8 mouse cellular contexts compared by ENCODE assay signal in the genomic region with DNA sequence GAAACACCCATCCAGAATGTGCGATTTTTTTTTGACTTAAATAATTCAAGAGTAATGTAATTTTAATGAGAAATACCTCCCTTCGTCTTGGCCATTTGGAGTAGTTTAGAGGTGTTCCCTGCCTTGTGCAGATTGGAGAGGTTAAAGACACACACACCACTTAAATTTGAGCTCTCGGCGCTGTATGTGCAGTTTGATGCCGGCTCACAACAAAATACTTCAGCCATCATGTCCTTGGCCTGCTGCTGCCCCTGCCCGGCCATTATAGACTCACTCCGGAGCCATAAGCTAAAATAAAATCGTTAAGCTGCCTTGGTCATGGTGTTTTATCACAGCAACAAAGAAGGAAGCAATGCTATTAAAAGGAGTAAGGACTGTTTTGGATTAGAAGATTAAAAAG. TPM values are rescaled to one million over a fixed set of nuclear protein-coding genes. Genes with fewer than 3 reads are reported as not detected.
DNase-seq lines count a peak whose midpoint lies in the region; ATAC-seq and TF ChIP-seq lines count a peak whose summit lies in the region.

No protein-coding gene starts in this region.

- no peaks in the 10 kb centered on the region for H3K9me3 ChIP-seq in forebrain, embryonic 13.5 days (replicated peaks)
- H3K9me3 ChIP-seq in liver, embryonic 14.5 days (ENCODE audit: control insufficient read depth, low read length), result no peaks in the 10 kb centered on the region

- H3K79me2 ChIP-seq in heart, adult 2 months (replicated peaks; ENCODE audit: control insufficient read depth, insufficient read depth, low read length), result peaks cover 5% of the 10 kb centered on the region

- TF ChIP-seq POLR2A in heart, adult 2 months (IDR thresholded peaks at IDR 0.05; ENCODE audit: insufficient read depth, low read depth, low read length), result no peak

- no peaks in the 10 kb centered on the region for H3K27me3 ChIP-seq in heart, adult 2 months (ENCODE audit: control insufficient read depth, insufficient read depth, low read length)
- H3K27me3 ChIP-seq in forebrain, embryonic 13.5 days, result no peaks in the 10 kb centered on the region
- H3K27me3 ChIP-seq in liver, embryonic 14.5 days (ENCODE audit: control insufficient read depth, insufficient read depth, low read length), result no peaks in the 10 kb centered on the region

- peak overlapping the region; percentile 93; the same call in 1 of the 2 replicates for H3K27ac ChIP-seq in heart, adult 2 months
- H3K27ac ChIP-seq in forebrain, embryonic 13.5 days, result no peak overlapping the region
- peak overlapping the region; percentile 90 for H3K27ac ChIP-seq in liver, embryonic 14.5 days

- TF ChIP-seq CTCF in heart, adult 2 months (IDR thresholded peaks at IDR 0.05), result no peak
- TF ChIP-seq CTCF in liver, embryonic 14.5 days (IDR thresholded peaks at IDR 0.05; ENCODE audit: low read depth), result no peak

- peaks cover 24% of the 10 kb centered on the region for H3K36me3 ChIP-seq in heart, adult 2 months (ENCODE audit: control insufficient read depth, insufficient read depth, low read length)
- peaks cover 24% of the 10 kb centered on the region for H3K36me3 ChIP-seq in forebrain, embryonic 13.5 days (ENCODE audit: poor library complexity, severe bottlenecking)
- peaks cover 24% of the 10 kb centered on the region for H3K36me3 ChIP-seq in liver, embryonic 14.5 days (replicated peaks; ENCODE audit: control insufficient read depth, insufficient read depth, low read depth)

- no peak for DNase-seq in heart, adult 2 months
- DNase-seq in heart, postnatal 14 days, result no peak
- peak; percentile 11 for DNase-seq in CD4-positive helper T cell, adult 2 months (ENCODE audit: low read depth, low spot score)
- DNase-seq in liver, embryonic 14.5 days (ENCODE audit: low read depth in 3 of 3, low spot score in 3 of 3), result no peak
- DNase-seq in thymus, postnatal 4 days, result no peak
- no peak for DNase-seq in right cerebral cortex, postnatal 10 days (ENCODE audit: low spot score in 2 of 2)
- DNase-seq in kidney, postnatal 25 days, result no peak

- peaks cover 2% of the 10 kb centered on the region for H3K4me1 ChIP-seq in heart, adult 2 months (ENCODE audit: control insufficient read depth, insufficient read depth, low read length)
- H3K4me1 ChIP-seq in forebrain, embryonic 13.5 days, result peaks cover 35% of the 10 kb centered on the region
- peaks cover 9 to 18% of the 10 kb centered on the region in 2 experiments for H3K4me1 ChIP-seq in liver, embryonic 14.5 days (replicated peaks; ENCODE audit: control insufficient read depth in 2 of 2, insufficient read depth in 2 of 2, low read length in 1 of 2)

- H3K9ac ChIP-seq in heart, adult 2 months (ENCODE audit: low read depth, low read length), result no peak overlapping the region
- H3K9ac ChIP-seq in forebrain, embryonic 13.5 days, result peak overlapping the region; percentile 82
- peak overlapping the region; percentile 76 for H3K9ac ChIP-seq in liver, embryonic 14.5 days (replicated peaks)

- H3K4me3 ChIP-seq in heart, adult 2 months, result peak overlapping the region; percentile 96
- H3K4me3 ChIP-seq in forebrain, embryonic 13.5 days, result peak overlapping the region; percentile 99
- H3K4me3 ChIP-seq in liver, embryonic 14.5 days (ENCODE audit: insufficient read depth in 1 of 2, low read depth in 2 of 2, low read length in 2 of 2), result peak overlapping the region; percentile 75 to 96

- WGBS in heart, adult 2 months, result 41% methylated on average over 8 of the region's 8 CpGs
- WGBS in forebrain, embryonic 13.5 days, result 46% methylated on average over 8 of the region's 8 CpGs
- 39% methylated on average over 8 of the region's 8 CpGs for WGBS in liver, embryonic 14.5 days (ENCODE audit: insufficient replicate concordance)

- no peak for ATAC-seq in forebrain, embryonic 13.5 days
- no peak for ATAC-seq in liver, embryonic 14.5 days (ENCODE audit: insufficient read depth)

- TF ChIP-seq EP300 in heart, adult 2 months (IDR thresholded peaks at IDR 0.05; ENCODE audit: insufficient read depth, low read depth, low read length), result no peak
- no peak for TF ChIP-seq EP300 in liver, embryonic 14.5 days (IDR thresholded peaks at IDR 0.05; ENCODE audit: low read depth)

- intact Hi-C loops in heart, adult 2 months (cut with DNase I), result loop anchor here (10.0 kb wide), 1 partner anchor 553 kb away; the partner anchor contains the start of genes Bbip1 and Shoc2
- intact Hi-C loops in heart, postnatal 14 days (cut with DNase I), result loop anchor here (5.0 kb wide), 2 partner anchors 246 to 551 kb away; partner anchors contain the start of genes Bbip1 and Shoc2

- H3K4me2 ChIP-seq in forebrain, embryonic 13.5 days, result peak overlapping the region; percentile 79
- H3K4me2 ChIP-seq in liver, embryonic 14.5 days (ENCODE audit: low read depth), result peak overlapping the region; percentile 97

RNA-seq across cellular contexts. Expression of gene Smndc1, which starts 1.0 kb away (rescaled TPM):
- total RNA-seq in heart, adult 2 months (2021), result 10 to 100 TPM; 32.7 to 35.5 TPM
- 6.2 and 6.3 TPM in 2 replicates for polyA plus RNA-seq in heart, adult 2 months (2012; rRNA removed)
- 10 to 100 TPM; 29.7 to 31.6 TPM for total RNA-seq in heart, postnatal 14 days (2021)
- polyA plus RNA-seq in forebrain, embryonic 13.5 days (2015; fragmentation: Nextera tagmentation; extraction: Ambion mirVana), result 48.7 and 50.9 TPM in 2 replicates
- polyA plus RNA-seq in liver, embryonic 14.5 days (2012; rRNA removed), result 5.7 and 11.5 TPM in 2 replicates
- 17.4 and 22.1 TPM in 2 replicates for polyA plus RNA-seq in liver, embryonic 14.5 days (2014; fragmentation: Nextera tagmentation; extraction: Ambion mirVana)

RNA-seq across cellular contexts. Expression of gene Gm10197, which starts 19.8 kb away (rescaled TPM):
- not detected for total RNA-seq in heart, adult 2 months (2021)
- not detected in 2 replicates for polyA plus RNA-seq in heart, adult 2 months (2012; rRNA removed)
- not detected for total RNA-seq in heart, postnatal 14 days (2021)
- polyA plus RNA-seq in forebrain, embryonic 13.5 days (2015; fragmentation: Nextera tagmentation; extraction: Ambion mirVana), result not detected in 2 replicates
- polyA plus RNA-seq in liver, embryonic 14.5 days (2012; rRNA removed), result not detected in 2 replicates
- polyA plus RNA-seq in liver, embryonic 14.5 days (2014; fragmentation: Nextera tagmentation; extraction: Ambion mirVana), result 3.0 TPM in 1 of 2 replicates, not detected in the other
